Mouse (Mus musculus) brain, embryonic 14.5 days (tissue): ENCODE results near the gene Ttc21a.

Experiments used
- CTCF ChIP-seq: fragments of 200-500 bp; IDR thresholded peaks from 2 replicates; pipeline ENCODE4 v1.5.1; 2012; ENCODE audit warnings: inconsistent platforms, mild to moderate bottlenecking, moderate library complexity, borderline replicate concordance; ENCODE audit not compliant: insufficient read depth, insufficient read length; ENCODE audit errors: extremely low read depth
- POLR2A ChIP-seq: fragments of 200-500 bp; IDR thresholded peaks from 2 replicates; pipeline ENCODE4 v1.6.1; 2012; ENCODE audit warnings: mild to moderate bottlenecking, inconsistent platforms, borderline replicate concordance; ENCODE audit not compliant: poor library complexity, insufficient read depth, insufficient read length, severe bottlenecking; ENCODE audit errors: extremely low read depth

DNA sequence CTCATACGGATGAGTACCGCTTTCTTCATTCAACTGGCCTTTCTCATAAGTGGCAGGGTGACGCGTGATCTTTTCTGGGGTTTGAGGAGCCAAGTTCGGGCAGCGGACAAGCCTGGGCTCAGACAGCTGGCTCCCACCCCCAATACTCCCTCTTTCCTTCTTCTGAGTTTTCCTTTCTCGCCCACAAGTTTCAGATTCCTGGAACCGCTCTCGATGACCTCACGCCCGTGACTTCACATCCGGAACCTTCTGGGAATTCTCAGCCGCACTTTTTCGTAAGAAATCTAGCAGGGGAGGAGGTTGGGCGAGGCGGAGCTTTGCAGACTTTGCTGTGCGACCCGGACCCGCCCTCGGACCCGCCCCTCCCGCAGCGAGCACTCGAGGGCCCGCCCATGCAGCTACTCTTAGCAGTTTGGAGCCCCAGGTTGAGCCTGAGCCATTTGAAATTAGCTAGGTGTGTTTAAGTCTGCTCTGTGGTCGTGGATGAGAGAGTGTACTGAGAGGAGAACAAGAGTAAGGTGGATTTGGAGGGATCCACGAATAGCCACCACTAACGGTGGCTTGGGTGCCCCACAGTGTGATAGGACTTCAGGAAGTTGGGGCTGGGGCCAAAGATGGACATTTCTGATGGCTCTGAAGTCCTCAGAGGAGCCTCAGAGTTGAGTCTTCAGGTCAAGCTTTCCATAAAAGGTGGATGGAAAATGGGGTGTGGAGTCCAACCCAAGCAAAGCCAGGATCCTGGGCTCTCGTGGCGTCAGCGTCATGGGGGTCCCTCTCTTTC lies 64.7 kb downstream of the Ttc21a start:
- no peak for TF ChIP-seq CTCF
- TF ChIP-seq POLR2A = no peak
